ENCODE assay signal across 17 mouse cellular contexts in genomic region chr12:85992013-85992837, GRCm38 (mm10).
A peak's percentile ranks its signal among the peaks of the same experiment; 100 is the strongest.
DNase-seq lines count a peak whose midpoint lies in the region; TF ChIP-seq lines count a peak whose summit lies in the region.
"Had no signal": no experiment of that assay in that cellular context is flagged by ENCODE, and none has a peak within 500 bp of the region (broad histone marks: within the 10 kb centered on the region; RNA-seq: fewer than 3 reads in every experiment).

No protein-coding gene starts in this region.

- TF ChIP-seq POLR2A in kidney, adult 2 months (IDR thresholded peaks at IDR 0.05; ENCODE audit: low read depth, low read length) = no peak

- H3K27ac ChIP-seq in kidney, adult 2 months (ENCODE audit: insufficient read depth, low read depth, low read length) = no peak overlapping the region
- peak overlapping the region; percentile 76 for H3K27ac ChIP-seq in macrophage
- H3K27ac ChIP-seq: kidney, embryonic 15.5 days; limb, embryonic 12.5 days; lung, embryonic 15.5 days had no signal

- intact Hi-C loops in left cerebral cortex, postnatal 36 days (cut with DNase I) = no loop called here

- no peaks in the 10 kb centered on the region; the same call in 1 of the 2 replicates for H3K36me3 ChIP-seq in kidney, adult 2 months (ENCODE audit: control insufficient read depth, insufficient read depth, low read length)
- H3K36me3 ChIP-seq in macrophage (ENCODE audit: inconsistent target) = no peaks in the 10 kb centered on the region
- H3K36me3 ChIP-seq: kidney, embryonic 15.5 days had no signal

- no peaks in the 10 kb centered on the region for H3K79me2 ChIP-seq in macrophage (ENCODE audit: inconsistent target)

- no peak for TF ChIP-seq CTCF in kidney, adult 2 months (conservative IDR thresholded peaks at IDR 0.05; ENCODE audit: insufficient read depth, insufficient read length, low read depth, low read length)

- no peaks in the 10 kb centered on the region for H3K27me3 ChIP-seq in kidney, adult 2 months (replicated peaks; ENCODE audit: control insufficient read depth, insufficient read depth, low read length)
- H3K27me3 ChIP-seq: kidney, embryonic 15.5 days; limb, embryonic 12.5 days; lung, embryonic 15.5 days; Patski had no signal

- DNase-seq in adrenal gland, postnatal 14 days = peak; percentile 21
- DNase-seq in adrenal gland, adult 18-20 months (ENCODE audit: low spot score in 2 of 2) = no peak
- DNase-seq in kidney, adult 2 months = peak; percentile 6
- DNase-seq in kidney, postnatal 14 days = no peak
- peak; percentile 58 to 63 for DNase-seq in B cell, adult 2 months
- no peak for DNase-seq in left cerebral cortex, postnatal 36 days (ENCODE audit: low spot score in 2 of 2)
- DNase-seq in gastrocnemius, postnatal 4 days (ENCODE audit: low spot score in 2 of 2) = no peak
- DNase-seq: adrenal gland, postnatal 10 days; cerebellum, adult 11-12 months; gastrocnemius, postnatal 14 days; heart, postnatal 14 days; spleen, adult 18-20 months had no signal

- 64% methylated on average over 7 of the region's 7 CpGs for WGBS in kidney, adult 2 months
- 40% methylated on average over 7 of the region's 7 CpGs for WGBS in macrophage (ENCODE audit: missing documents)

- no peak overlapping the region for H3K4me3 ChIP-seq in kidney, adult 2 months (ENCODE audit: insufficient read depth, low read depth, low read length)
- H3K4me3 ChIP-seq in macrophage (ENCODE audit: inconsistent target) = no peak overlapping the region
- H3K4me3 ChIP-seq: kidney, embryonic 15.5 days; limb, embryonic 12.5 days; lung, embryonic 15.5 days had no signal

- H3K4me1 ChIP-seq in kidney, adult 2 months (ENCODE audit: control insufficient read depth, insufficient read depth, low read length) = no peaks in the 10 kb centered on the region

Comparison
In these comparisons a context has a peak if more than half of its experiments do, and no peak if none do; other contexts are left out.
1. DNase-seq: peak in adrenal gland, postnatal 14 days (single experiment), kidney, adult 2 months (single experiment) and B cell, adult 2 months (2 of 2); none in adrenal gland, adult 18-20 months (0 of 2), kidney, postnatal 14 days (single experiment), left cerebral cortex, postnatal 36 days (0 of 2) and gastrocnemius, postnatal 4 days (0 of 2).